Mouse (Mus musculus): Measurements from ENCODE around the gene Zmat5. TPM values are rescaled to one million over a fixed set of nuclear protein-coding genes. Genes with fewer than 3 reads are reported as not detected.

Zmat5 gene
- polyA plus RNA-seq, 1 experiment = 40.2 TPM

- TF ChIP-seq POLR2A (IDR thresholded peaks at IDR 0.05; ENCODE audit: borderline replicate concordance, extremely low read depth, insufficient read depth, insufficient read length, poor library complexity, severe bottlenecking) (no peak), CTCF (IDR thresholded peaks at IDR 0.05; ENCODE audit: borderline replicate concordance, extremely low read depth, insufficient read depth, insufficient read length) (no peak)
- DNase-seq (ENCODE audit: low read depth) = no peak
Measured at GRCm38 (mm10) chr11:4677250-4677872, 27.1 kb upstream of the Zmat5 start.

- TF ChIP-seq CTCF (IDR thresholded peaks at IDR 0.05; ENCODE audit: borderline replicate concordance, extremely low read depth, insufficient read depth, insufficient read length) (no peak), POLR2A (IDR thresholded peaks at IDR 0.05; ENCODE audit: borderline replicate concordance, extremely low read depth, insufficient read depth, insufficient read length, poor library complexity, severe bottlenecking) (no peak)
Measured at GRCm38 (mm10) chr11:4678700-4679440, 25.6 kb upstream of the Zmat5 start.

GRCm38 (mm10) chr11:4679441-4679832 lies 25.0 kb upstream of the Zmat5 start:
- DNase-seq (ENCODE audit: low read depth) = no peak
- TF ChIP-seq CTCF (IDR thresholded peaks at IDR 0.05; ENCODE audit: borderline replicate concordance, extremely low read depth, insufficient read depth, insufficient read length) = no peak
- no peak for TF ChIP-seq POLR2A (IDR thresholded peaks at IDR 0.05; ENCODE audit: borderline replicate concordance, extremely low read depth, insufficient read depth, insufficient read length, poor library complexity, severe bottlenecking)

More at GRCm38 (mm10) chr11:4678700-4679440, 25.6 kb upstream of the Zmat5 start:
- DNase-seq (ENCODE audit: low read depth) = peak; percentile 28

- DNase-seq (ENCODE audit: low read depth) = peak; percentile 19
- TF ChIP-seq CTCF (IDR thresholded peaks at IDR 0.05; ENCODE audit: borderline replicate concordance, extremely low read depth, insufficient read depth, insufficient read length) = no peak
- TF ChIP-seq POLR2A (IDR thresholded peaks at IDR 0.05; ENCODE audit: borderline replicate concordance, extremely low read depth, insufficient read depth, insufficient read length, poor library complexity, severe bottlenecking) = no peak
Measured at GRCm38 (mm10) chr11:4680126-4680525, 24.4 kb upstream of the Zmat5 start.

GRCm38 (mm10) chr11:4683516-4683915 lies 21.0 kb upstream of the Zmat5 start:
- TF ChIP-seq CTCF (IDR thresholded peaks at IDR 0.05; ENCODE audit: borderline replicate concordance, extremely low read depth, insufficient read depth, insufficient read length) (no peak), POLR2A (IDR thresholded peaks at IDR 0.05; ENCODE audit: borderline replicate concordance, extremely low read depth, insufficient read depth, insufficient read length, poor library complexity, severe bottlenecking) (no peak)
- DNase-seq (ENCODE audit: low read depth) = no peak

GRCm38 (mm10) chr11:4684186-4684585 lies 20.3 kb upstream of the Zmat5 start:
- TF ChIP-seq CTCF (IDR thresholded peaks at IDR 0.05; ENCODE audit: borderline replicate concordance, extremely low read depth, insufficient read depth, insufficient read length) (no peak), POLR2A (IDR thresholded peaks at IDR 0.05; ENCODE audit: borderline replicate concordance, extremely low read depth, insufficient read depth, insufficient read length, poor library complexity, severe bottlenecking) (no peak)
- no peak for DNase-seq (ENCODE audit: low read depth)

- no peak for TF ChIP-seq POLR2A (IDR thresholded peaks at IDR 0.05; ENCODE audit: borderline replicate concordance, extremely low read depth, insufficient read depth, insufficient read length, poor library complexity, severe bottlenecking)
- TF ChIP-seq CTCF (IDR thresholded peaks at IDR 0.05; ENCODE audit: borderline replicate concordance, extremely low read depth, insufficient read depth, insufficient read length) = no peak
- DNase-seq (ENCODE audit: low read depth) = no peak
Measured at GRCm38 (mm10) chr11:4685071-4685470, 19.4 kb upstream of the Zmat5 start.

- DNase-seq (ENCODE audit: low read depth) = no peak
- TF ChIP-seq CTCF (IDR thresholded peaks at IDR 0.05; ENCODE audit: borderline replicate concordance, extremely low read depth, insufficient read depth, insufficient read length) = no peak
- no peak for TF ChIP-seq POLR2A (IDR thresholded peaks at IDR 0.05; ENCODE audit: borderline replicate concordance, extremely low read depth, insufficient read depth, insufficient read length, poor library complexity, severe bottlenecking)
Measured at GRCm38 (mm10) chr11:4685510-4685909, 19.0 kb upstream of the Zmat5 start.

GRCm38 (mm10) chr11:4687027-4687426 lies 17.5 kb upstream of the Zmat5 start:
- DNase-seq (ENCODE audit: low read depth) = no peak
- TF ChIP-seq POLR2A (IDR thresholded peaks at IDR 0.05; ENCODE audit: borderline replicate concordance, extremely low read depth, insufficient read depth, insufficient read length, poor library complexity, severe bottlenecking) (no peak), CTCF (IDR thresholded peaks at IDR 0.05; ENCODE audit: borderline replicate concordance, extremely low read depth, insufficient read depth, insufficient read length) (no peak)

- TF ChIP-seq CTCF (IDR thresholded peaks at IDR 0.05; ENCODE audit: borderline replicate concordance, extremely low read depth, insufficient read depth, insufficient read length) (no peak), POLR2A (IDR thresholded peaks at IDR 0.05; ENCODE audit: borderline replicate concordance, extremely low read depth, insufficient read depth, insufficient read length, poor library complexity, severe bottlenecking) (no peak)
Measured at GRCm38 (mm10) chr11:4687874-4688273, 16.6 kb upstream of the Zmat5 start.

GRCm38 (mm10) chr11:4688632-4689380 lies 15.7 kb upstream of the Zmat5 start:
- DNase-seq (ENCODE audit: low read depth) = no peak
- TF ChIP-seq CTCF (IDR thresholded peaks at IDR 0.05; ENCODE audit: borderline replicate concordance, extremely low read depth, insufficient read depth, insufficient read length) (no peak), POLR2A (IDR thresholded peaks at IDR 0.05; ENCODE audit: borderline replicate concordance, extremely low read depth, insufficient read depth, insufficient read length, poor library complexity, severe bottlenecking) (no peak)

More at GRCm38 (mm10) chr11:4687874-4688273, 16.6 kb upstream of the Zmat5 start:
- DNase-seq (ENCODE audit: low read depth) = no peak

All from brain, embryonic 14.5 days (tissue).